Mouse (Mus musculus): ENCODE results near the gene Rapgef5. TPM values are rescaled to one million over a fixed set of nuclear protein-coding genes. Genes with fewer than 3 reads are reported as not detected.

Rapgef5 gene
- polyA plus RNA-seq, 1 experiment from 2014 or later = 6.1 TPM

GRCm38 (mm10) chr12:117720794-117721747, 204.8 kb downstream of the Rapgef5 start:
- peak overlapping the region; percentile 73; the same call in 1 of the 2 replicates for H3K27ac ChIP-seq (replicated peaks)
- 72% methylated on average over 14 of the region's 14 CpGs for WGBS

GRCm38 (mm10) chr12:117721748-117722150, 205.5 kb downstream of the Rapgef5 start:
- no peak for DNase-seq (ENCODE audit: low spot score)
- Histone ChIP-seq H3K4me3 (no peak overlapping the region), H3K36me3 (no peaks in the 10 kb centered on the region), H3K27me3 (ENCODE audit: low read depth, poor library complexity, severe bottlenecking) (no peaks in the 10 kb centered on the region), H3K4me1 (peaks cover 34% of the 10 kb centered on the region), H3K9me3 (replicated peaks) (no peaks in the 10 kb centered on the region), H3K27ac (replicated peaks) (no peak overlapping the region; the same call in 1 of the 2 replicates)
- 54% methylated on average over 6 of the region's 6 CpGs for WGBS

More at GRCm38 (mm10) chr12:117720794-117721747, 204.8 kb downstream of the Rapgef5 start:
- Histone ChIP-seq H3K4me3 (no peak overlapping the region), H3K27me3 (ENCODE audit: low read depth, poor library complexity, severe bottlenecking) (no peaks in the 10 kb centered on the region), H3K4me1 (peaks cover 34% of the 10 kb centered on the region), H3K36me3 (no peaks in the 10 kb centered on the region), H3K9me3 (replicated peaks) (no peaks in the 10 kb centered on the region)
- peak; percentile 26 for DNase-seq (ENCODE audit: low spot score)

GRCm38 (mm10) chr12:117725011-117725410, 208.7 kb downstream of the Rapgef5 start:
- Histone ChIP-seq H3K27me3 (ENCODE audit: low read depth, poor library complexity, severe bottlenecking) (no peaks in the 10 kb centered on the region), H3K9me3 (replicated peaks) (no peaks in the 10 kb centered on the region), H3K36me3 (no peaks in the 10 kb centered on the region), H3K4me1 (peaks cover 42% of the 10 kb centered on the region), H3K4me3 (no peak overlapping the region), H3K27ac (replicated peaks) (no peak overlapping the region)
- WGBS = 95% methylated on average over 4 of the region's 4 CpGs
- no peak for DNase-seq (ENCODE audit: low spot score)

- no peaks in the 10 kb centered on the region for H3K36me3 ChIP-seq
- H3K27ac ChIP-seq (replicated peaks) = no peak overlapping the region; the same call in 1 of the 2 replicates
- WGBS = 86% methylated on average over 8 of the region's 8 CpGs
- DNase-seq (ENCODE audit: low spot score) = no peak
- H3K4me1 ChIP-seq = peaks cover 18% of the 10 kb centered on the region
- no peaks in the 10 kb centered on the region for H3K27me3 ChIP-seq (ENCODE audit: low read depth, poor library complexity, severe bottlenecking)
- H3K9me3 ChIP-seq (replicated peaks) = no peaks in the 10 kb centered on the region
- H3K4me3 ChIP-seq = no peak overlapping the region
These were observed 211.3 kb downstream of the Rapgef5 start for GRCm38 (mm10) chr12:117727481-117728177.

- 56% methylated on average over 3 of the region's 3 CpGs for WGBS
- H3K4me3 ChIP-seq = no peak overlapping the region
- H3K27ac ChIP-seq (replicated peaks) = no peak overlapping the region; the same call in 1 of the 2 replicates
- no peaks in the 10 kb centered on the region for H3K9me3 ChIP-seq (replicated peaks)
- peaks cover 18% of the 10 kb centered on the region for H3K4me1 ChIP-seq
- DNase-seq (ENCODE audit: low spot score) = no peak
- H3K27me3 ChIP-seq (ENCODE audit: low read depth, poor library complexity, severe bottlenecking) = no peaks in the 10 kb centered on the region
- no peaks in the 10 kb centered on the region for H3K36me3 ChIP-seq
These were observed 211.9 kb downstream of the Rapgef5 start for GRCm38 (mm10) chr12:117728178-117728611.

- no peak for DNase-seq (ENCODE audit: low spot score)
- Histone ChIP-seq H3K4me3 (no peak overlapping the region), H3K27ac (replicated peaks) (no peak overlapping the region), H3K9me3 (replicated peaks) (no peaks in the 10 kb centered on the region), H3K27me3 (ENCODE audit: low read depth, poor library complexity, severe bottlenecking) (no peaks in the 10 kb centered on the region), H3K36me3 (no peaks in the 10 kb centered on the region), H3K4me1 (peaks cover 13% of the 10 kb centered on the region)
These were observed 217.3 kb downstream of the Rapgef5 start for GRCm38 (mm10) chr12:117733611-117734010.

- no peak overlapping the region for H3K27ac ChIP-seq (replicated peaks)
- H3K4me1 ChIP-seq = peaks cover 7% of the 10 kb centered on the region
- WGBS = 86% methylated on average over 3 of the region's 3 CpGs
- no peaks in the 10 kb centered on the region for H3K36me3 ChIP-seq
- no peaks in the 10 kb centered on the region for H3K27me3 ChIP-seq (ENCODE audit: low read depth, poor library complexity, severe bottlenecking)
- no peak for DNase-seq (ENCODE audit: low spot score)
- H3K9me3 ChIP-seq (replicated peaks) = no peaks in the 10 kb centered on the region
- H3K4me3 ChIP-seq = no peak overlapping the region
These were observed 219.9 kb downstream of the Rapgef5 start for GRCm38 (mm10) chr12:117736130-117736529.

- Histone ChIP-seq H3K36me3 (no peaks in the 10 kb centered on the region), H3K9me3 (replicated peaks) (no peaks in the 10 kb centered on the region), H3K4me1 (peaks cover 7% of the 10 kb centered on the region), H3K4me3 (no peak overlapping the region), H3K27ac (replicated peaks) (no peak overlapping the region), H3K27me3 (ENCODE audit: low read depth, poor library complexity, severe bottlenecking) (no peaks in the 10 kb centered on the region)
- DNase-seq (ENCODE audit: low spot score) = no peak
- WGBS = 71% methylated on average over 2 of the region's 2 CpGs
These were observed 220.6 kb downstream of the Rapgef5 start for GRCm38 (mm10) chr12:117736928-117737327.

GRCm38 (mm10) chr12:117737332-117738031, 221.2 kb downstream of the Rapgef5 start:
- H3K4me3 ChIP-seq = no peak overlapping the region
- H3K27ac ChIP-seq (replicated peaks) = no peak overlapping the region
- 88% methylated on average over 11 of the region's 11 CpGs for WGBS
- no peaks in the 10 kb centered on the region for H3K36me3 ChIP-seq
- no peak for DNase-seq (ENCODE audit: low spot score)
- no peaks in the 10 kb centered on the region for H3K27me3 ChIP-seq (ENCODE audit: low read depth, poor library complexity, severe bottlenecking)
- no peaks in the 10 kb centered on the region for H3K9me3 ChIP-seq (replicated peaks)
- peaks cover 7% of the 10 kb centered on the region for H3K4me1 ChIP-seq

- Histone ChIP-seq H3K4me3 (no peak overlapping the region), H3K27ac (replicated peaks) (no peak overlapping the region), H3K27me3 (ENCODE audit: low read depth, poor library complexity, severe bottlenecking) (no peaks in the 10 kb centered on the region), H3K9me3 (replicated peaks) (no peaks in the 10 kb centered on the region), H3K4me1 (peaks cover 18% of the 10 kb centered on the region), H3K36me3 (no peaks in the 10 kb centered on the region)
- 88% methylated on average over 1 of the region's 1 CpGs for WGBS
- no peak for DNase-seq (ENCODE audit: low spot score)
These were observed 226.2 kb downstream of the Rapgef5 start for GRCm38 (mm10) chr12:117742487-117742886.

- Histone ChIP-seq H3K9me3 (replicated peaks) (no peaks in the 10 kb centered on the region), H3K27me3 (ENCODE audit: low read depth, poor library complexity, severe bottlenecking) (peaks cover 5% of the 10 kb centered on the region), H3K4me3 (no peak overlapping the region), H3K27ac (replicated peaks) (peak overlapping the region; percentile 9; the same call in 1 of the 2 replicates), H3K4me1 (peaks cover 18% of the 10 kb centered on the region), H3K36me3 (no peaks in the 10 kb centered on the region; the same call in 1 of the 2 replicates)
- WGBS = 34% methylated on average over 8 of the region's 8 CpGs
- peak; percentile 26 for DNase-seq (ENCODE audit: low spot score)
These were observed 228.6 kb downstream of the Rapgef5 start for GRCm38 (mm10) chr12:117744580-117745483.

All from midbrain, embryonic 10.5 days (tissue).